ENCODE assay signal across 8 mouse cellular contexts in the genomic region with DNA sequence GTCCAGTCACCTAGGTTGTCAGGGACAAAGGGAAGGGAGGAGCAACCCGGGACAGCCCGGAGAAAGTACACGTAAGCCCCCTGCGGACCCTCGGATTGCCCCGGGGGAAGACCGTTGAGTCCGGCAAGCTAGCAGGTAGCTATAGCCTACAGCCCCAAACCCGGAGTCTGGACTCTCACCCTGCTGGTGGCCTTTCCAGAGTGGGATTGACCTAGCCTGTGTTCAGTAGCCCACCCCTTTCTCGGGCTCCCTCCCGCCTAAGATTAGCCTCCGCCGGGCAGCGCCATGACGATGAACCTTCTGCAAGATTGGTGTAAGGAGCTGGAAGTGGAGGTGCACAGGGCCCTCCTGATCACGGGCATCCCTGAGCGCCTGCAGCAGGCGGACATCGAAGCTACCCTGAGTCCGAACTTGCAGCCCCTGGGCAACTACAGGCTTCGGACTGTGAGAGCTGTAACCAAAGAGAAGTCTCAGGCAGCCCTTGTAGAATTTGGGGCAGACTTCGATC. TPM values are rescaled to one million over a fixed set of nuclear protein-coding genes. Genes with fewer than 3 reads are reported as not detected.
DNase-seq lines count a peak whose midpoint lies in the region; ATAC-seq lines count a peak whose summit lies in the region.

No protein-coding gene starts in this region.

- H3K4me1 ChIP-seq in limb, embryonic 11.5 days (ENCODE audit: control insufficient read depth, insufficient read depth, low read length), result peaks cover 39% of the 10 kb centered on the region
- H3K4me1 ChIP-seq in stomach, embryonic 15.5 days, result peaks cover 48% of the 10 kb centered on the region

- peak overlapping the region; percentile 61 for H3K4me3 ChIP-seq in limb, embryonic 11.5 days (ENCODE audit: low read depth, low read length)
- H3K4me3 ChIP-seq in stomach, embryonic 15.5 days (replicated peaks), result peak overlapping the region; percentile 54

- 0 out of 2 replicates have a peak, but pooled peaks have one; percentile 9 for ATAC-seq in cerebellum, adult (ENCODE audit: insufficient number of reproducible peaks, low FRiP score, low TSS enrichment)
- ATAC-seq in limb, embryonic 11.5 days (ENCODE audit: insufficient number of reproducible peaks, low FRiP score, low TSS enrichment, low read depth), result peak; percentile 36; the same call in 1 of the 2 replicates
- no peak for ATAC-seq in stomach, embryonic 15.5 days (ENCODE audit: insufficient read depth, low FRiP score, low read depth)

- no peaks in the 10 kb centered on the region for H3K36me3 ChIP-seq in limb, embryonic 11.5 days (ENCODE audit: control insufficient read depth, insufficient read depth, low read length)
- H3K36me3 ChIP-seq in stomach, embryonic 15.5 days, result no peaks in the 10 kb centered on the region

- H3K9ac ChIP-seq in limb, embryonic 11.5 days (ENCODE audit: low read length), result peak overlapping the region; percentile 79
- H3K9ac ChIP-seq in stomach, embryonic 15.5 days, result peak overlapping the region; percentile 45

- H3K27ac ChIP-seq in limb, embryonic 11.5 days (replicated peaks; ENCODE audit: low read depth, low read length), result no peak overlapping the region
- H3K27ac ChIP-seq in stomach, embryonic 15.5 days, result no peak overlapping the region; the same call in 1 of the 2 replicates

- peak overlapping the region; percentile 87 for H3K4me2 ChIP-seq in limb, embryonic 11.5 days (ENCODE audit: low read depth, severe bottlenecking)
- peak overlapping the region; percentile 80 for H3K4me2 ChIP-seq in stomach, embryonic 15.5 days

- peaks cover 50% of the 10 kb centered on the region for H3K27me3 ChIP-seq in limb, embryonic 11.5 days (ENCODE audit: control insufficient read depth, insufficient read depth, low read length)
- H3K27me3 ChIP-seq in stomach, embryonic 15.5 days (replicated peaks), result peaks cover 37% of the 10 kb centered on the region

- H3K9me3 ChIP-seq in limb, embryonic 11.5 days (ENCODE audit: control insufficient read depth, low read length), result no peaks in the 10 kb centered on the region
- H3K9me3 ChIP-seq in stomach, embryonic 15.5 days, result no peaks in the 10 kb centered on the region

- no peak for DNase-seq in cerebellum, postnatal 36 days
- DNase-seq in ovary, postnatal 36 days (ENCODE audit: low spot score), result peak; percentile 35
- DNase-seq in ovary, postnatal 14 days (ENCODE audit: low spot score), result no peak
- no peak for DNase-seq in limb, embryonic 11.5 days (ENCODE audit: low spot score)
- no peak for DNase-seq in retina, postnatal 1 day
- DNase-seq in adrenal gland, adult (ENCODE audit: inconsistent age in 2 of 2, low spot score in 1 of 2), result no peak

- WGBS in limb, embryonic 11.5 days, result 1% methylated on average over 22 of the region's 22 CpGs
- WGBS in stomach, embryonic 15.5 days, result 3% methylated on average over 22 of the region's 22 CpGs

RNA-seq across cellular contexts. Expression of a gene that starts 0.4 kb away (rescaled TPM):
- 4.8 TPM in 2 replicates for polyA plus RNA-seq in limb, embryonic 11.5 days (2014; fragmentation: Nextera tagmentation; extraction: Ambion mirVana)
- 10.2 and 12.7 TPM in 2 replicates for polyA plus RNA-seq in stomach, embryonic 15.5 days (2015; fragmentation: Nextera tagmentation; extraction: Ambion mirVana)

RNA-seq across cellular contexts. Expression of a gene that starts 14.6 kb away (rescaled TPM):
- polyA plus RNA-seq in limb, embryonic 11.5 days (2014; fragmentation: Nextera tagmentation; extraction: Ambion mirVana), result 2.0 and 2.1 TPM in 2 replicates
- polyA plus RNA-seq in stomach, embryonic 15.5 days (2015; fragmentation: Nextera tagmentation; extraction: Ambion mirVana), result 2.9 and 3.6 TPM in 2 replicates

RNA-seq across cellular contexts. Expression of a gene that starts 20.9 kb away (rescaled TPM):
- polyA plus RNA-seq in limb, embryonic 11.5 days (2014; fragmentation: Nextera tagmentation; extraction: Ambion mirVana), result 176 and 201 TPM in 2 replicates
- polyA plus RNA-seq in stomach, embryonic 15.5 days (2015; fragmentation: Nextera tagmentation; extraction: Ambion mirVana), result 101 and 113 TPM in 2 replicates

RNA-seq across cellular contexts. Expression of a gene that starts 38.0 kb away (rescaled TPM):
- 0.65 and 0.78 TPM in 2 replicates for polyA plus RNA-seq in limb, embryonic 11.5 days (2014; fragmentation: Nextera tagmentation; extraction: Ambion mirVana)
- polyA plus RNA-seq in stomach, embryonic 15.5 days (2015; fragmentation: Nextera tagmentation; extraction: Ambion mirVana), result 0.31 and 0.34 TPM in 2 replicates

RNA-seq across cellular contexts. Expression of a gene that starts 38.6 kb away (rescaled TPM):
- 0.24 and 0.44 TPM in 2 replicates for polyA plus RNA-seq in limb, embryonic 11.5 days (2014; fragmentation: Nextera tagmentation; extraction: Ambion mirVana)
- 2.4 and 2.5 TPM in 2 replicates for polyA plus RNA-seq in stomach, embryonic 15.5 days (2015; fragmentation: Nextera tagmentation; extraction: Ambion mirVana)
